Mouse (Mus musculus) hindbrain, embryonic 11.5 days (tissue): ENCODE data around the gene Plet1. TPM values are rescaled to one million over a fixed set of nuclear protein-coding genes. Genes with fewer than 3 reads are reported as not detected.

ENCODE experiments used
- ATAC-seq: fragments of 200-750 bp; cut with Nextera tagmentation; 2 replicates; pipeline ENCODE4 v1.8.0; 2017; ENCODE audit warnings: mild to moderate bottlenecking, moderate TSS enrichment, moderate library complexity; ENCODE audit not compliant: low FRiP score
- DNase-seq: peaks from one replicate; pipeline ENCODE4 v3.0.0-alpha.2; 2015; ENCODE audit warnings: low spot score
- H3K27ac ChIP-seq: fragments of 300-500 bp; sonication (generic); 2 replicates; pipeline ENCODE4 v1.5.1; 2014; ENCODE audit warnings: mild to moderate bottlenecking, low read depth, low read length
- H3K27me3 ChIP-seq: fragments of 300-500 bp; sonication (generic); 2 replicates; pipeline ENCODE4 v1.6.1; 2014; ENCODE audit warnings: mild to moderate bottlenecking, low read length, moderate library complexity, mixed read lengths; ENCODE audit not compliant: control insufficient read depth, insufficient read depth
- H3K36me3 ChIP-seq: fragments of 300-500 bp; sonication (generic); 2 replicates; pipeline ENCODE4 v1.6.1; 2014; ENCODE audit warnings: mild to moderate bottlenecking, low read length, moderate library complexity, mixed read lengths; ENCODE audit not compliant: control insufficient read depth, insufficient read depth
- H3K4me1 ChIP-seq: fragments of 300-500 bp; sonication (generic); replicated peaks from 2 replicates; pipeline ENCODE4 v1.6.1; 2014; ENCODE audit warnings: low read length, mixed read lengths; ENCODE audit not compliant: control insufficient read depth, insufficient read depth
- H3K4me2 ChIP-seq: fragments of 300-500 bp; sonication (generic); replicated peaks from 2 replicates; pipeline ENCODE4 v1.6.1; 2014; ENCODE audit warnings: mild to moderate bottlenecking, low read depth, low read length
- H3K4me3 ChIP-seq: fragments of 300-500 bp; sonication (generic); 2 replicates; pipeline ENCODE4 v1.5.1; 2014; ENCODE audit warnings: low read depth, low read length
- H3K9ac ChIP-seq: fragments of 300-500 bp; sonication (generic); 2 replicates; pipeline ENCODE4 v1.6.1; 2014; ENCODE audit warnings: low read depth, low read length
- H3K9me3 ChIP-seq: fragments of 300-500 bp; sonication (generic); 2 replicates; pipeline ENCODE4 v1.6.1; 2016; ENCODE audit warnings: low read length; ENCODE audit not compliant: control insufficient read depth
- WGBS: fragments of 180-500 bp; shearing (Covaris S2); extraction: QIAGEN DNeasy Blood & Tissue Kit; methylation state at CpG from one replicate; pipeline ENCODE4 v1.1.7; 2014; 5-methylcytosine and 5-hydroxymethylcytosine counted together
- polyA plus RNA-seq: library from polyadenylated mRNA; unstranded; fragments of >200 nt; fragmentation: Nextera tagmentation; extraction: Ambion mirVana; gene quantifications from 2 replicates; pipeline ENCODE4 v1.2.1, GENCODE M21; 2014

Gene Plet1
- polyA plus RNA-seq, 1 experiment from 2014 or later, result 0.59 TPM

DNA sequence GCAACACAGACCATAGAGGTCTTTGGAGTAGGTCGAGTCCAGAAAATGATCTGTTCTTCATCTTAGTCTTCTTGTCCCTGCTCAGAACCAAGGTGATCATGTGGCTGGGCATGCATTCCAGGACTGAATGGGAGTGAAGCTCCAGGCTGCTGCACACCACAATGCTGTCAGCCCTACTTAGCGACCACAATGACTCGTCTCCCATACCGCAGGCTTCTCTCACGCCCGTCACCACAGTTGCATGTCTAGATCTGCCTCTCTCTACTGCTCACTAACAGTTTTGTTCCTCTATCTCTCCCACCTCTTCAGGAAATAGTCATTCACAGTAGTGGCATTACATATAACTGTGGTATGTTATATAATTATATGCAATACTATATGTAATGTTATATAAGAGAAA, 26.4 kb downstream of the Plet1 start:
- 94% methylated on average over 6 of the region's 6 CpGs for WGBS
- Histone ChIP-seq H3K4me2 (no peak overlapping the region), H3K27ac (no peak overlapping the region), H3K4me3 (no peak overlapping the region), H3K4me1 (no peaks in the 10 kb centered on the region), H3K9me3 (no peaks in the 10 kb centered on the region), H3K9ac (no peak overlapping the region), H3K27me3 (no peaks in the 10 kb centered on the region), H3K36me3 (no peaks in the 10 kb centered on the region)
- DNase-seq (no peak), ATAC-seq (no peak)

DNA sequence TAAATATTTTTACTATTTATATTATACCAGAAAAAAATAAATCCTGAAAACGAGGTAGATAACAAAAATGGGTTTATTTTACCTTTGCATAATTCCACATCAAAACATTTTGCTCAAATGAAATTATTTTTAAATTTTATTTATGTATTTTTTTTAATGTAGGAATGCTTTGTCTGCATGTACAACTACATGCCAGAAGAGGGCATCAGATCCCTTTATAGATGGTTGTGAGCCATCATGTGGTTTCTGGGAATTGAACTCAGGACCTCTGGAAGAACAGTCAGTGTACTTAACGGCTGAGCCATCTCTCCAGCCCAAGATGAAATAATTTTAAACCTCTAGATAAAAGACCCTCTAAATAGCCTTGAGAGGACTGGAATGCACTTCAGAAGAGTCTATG, 27.2 kb downstream of the Plet1 start:
- no peaks in the 10 kb centered on the region for H3K9me3 ChIP-seq
- H3K4me1 ChIP-seq, result no peaks in the 10 kb centered on the region
- no peak overlapping the region for H3K27ac ChIP-seq
- no peak overlapping the region for H3K4me2 ChIP-seq
- no peaks in the 10 kb centered on the region for H3K27me3 ChIP-seq
- 73% methylated on average over 2 of the region's 2 CpGs for WGBS
- H3K4me3 ChIP-seq, result no peak overlapping the region
- no peak overlapping the region for H3K9ac ChIP-seq
- H3K36me3 ChIP-seq, result no peaks in the 10 kb centered on the region
- ATAC-seq (no peak), DNase-seq (no peak)

GRCm38 (mm10) chr9:50522574-50522973, 28.2 kb downstream of the Plet1 start:
- ATAC-seq, result no peak

GRCm38 (mm10) chr9:50524936-50525335, 30.6 kb downstream of the Plet1 start:
- ATAC-seq, result no peak
- Histone ChIP-seq H3K4me2 (no peak overlapping the region), H3K4me1 (no peaks in the 10 kb centered on the region), H3K9ac (no peak overlapping the region), H3K36me3 (no peaks in the 10 kb centered on the region), H3K9me3 (no peaks in the 10 kb centered on the region), H3K27ac (no peak overlapping the region), H3K4me3 (no peak overlapping the region), H3K27me3 (no peaks in the 10 kb centered on the region)
- DNase-seq, result no peak
- WGBS, result 90% methylated on average over 5 of the region's 5 CpGs

More at GRCm38 (mm10) chr9:50522574-50522973, 28.2 kb downstream of the Plet1 start:
- no peak overlapping the region for H3K4me2 ChIP-seq
- 90% methylated on average over 5 of the region's 5 CpGs for WGBS
- no peak overlapping the region for H3K27ac ChIP-seq
- no peaks in the 10 kb centered on the region for H3K27me3 ChIP-seq
- H3K9me3 ChIP-seq, result no peaks in the 10 kb centered on the region
- no peak overlapping the region for H3K4me3 ChIP-seq
- no peaks in the 10 kb centered on the region for H3K36me3 ChIP-seq
- H3K4me1 ChIP-seq, result no peaks in the 10 kb centered on the region
- H3K9ac ChIP-seq, result no peak overlapping the region
- DNase-seq, result no peak

DNA sequence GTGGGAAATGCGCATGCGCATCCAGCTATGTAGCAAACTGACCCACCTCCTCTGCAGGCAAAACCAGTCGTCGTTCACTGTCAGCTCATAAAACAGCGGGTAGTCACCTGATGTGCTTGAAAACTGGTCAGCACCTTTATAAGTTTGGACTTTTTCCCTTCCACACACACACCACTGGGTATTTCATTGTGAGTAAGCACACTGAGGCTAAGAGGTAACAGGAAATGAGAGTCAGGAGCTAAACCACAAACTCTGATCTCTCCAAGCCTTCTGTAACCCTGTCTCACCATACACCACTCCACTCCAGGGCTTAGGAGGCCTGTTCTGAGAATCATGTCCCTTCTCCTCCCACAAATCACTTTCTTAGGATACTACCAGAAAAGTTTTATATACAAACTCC, 31.3 kb downstream of the Plet1 start:
- no peak overlapping the region for H3K4me2 ChIP-seq
- H3K9me3 ChIP-seq, result no peaks in the 10 kb centered on the region
- no peaks in the 10 kb centered on the region for H3K36me3 ChIP-seq
- H3K4me3 ChIP-seq, result no peak overlapping the region
- ATAC-seq, result no peak
- no peak overlapping the region for H3K9ac ChIP-seq
- H3K27me3 ChIP-seq, result no peaks in the 10 kb centered on the region
- no peak overlapping the region for H3K27ac ChIP-seq
- no peaks in the 10 kb centered on the region for H3K4me1 ChIP-seq
- 78% methylated on average over 5 of the region's 5 CpGs for WGBS
- DNase-seq, result no peak

GRCm38 (mm10) chr9:50527860-50528259, 33.5 kb downstream of the Plet1 start:
- peak; percentile 52; the same call in 1 of the 2 replicates for ATAC-seq
- H3K4me1 ChIP-seq, result no peaks in the 10 kb centered on the region
- DNase-seq, result no peak
- H3K4me2 ChIP-seq, result peak overlapping the region; percentile 51
- no peaks in the 10 kb centered on the region for H3K36me3 ChIP-seq
- H3K9ac ChIP-seq, result peak overlapping the region; percentile 24; the same call in 1 of the 2 replicates
- WGBS, result 51% methylated on average over 7 of the region's 7 CpGs
- no peak overlapping the region for H3K27ac ChIP-seq
- peak overlapping the region; percentile 78 for H3K4me3 ChIP-seq
- no peaks in the 10 kb centered on the region for H3K27me3 ChIP-seq
- H3K9me3 ChIP-seq, result no peaks in the 10 kb centered on the region

- WGBS, result under 1% methylated on average over 54 of the region's 54 CpGs
- H3K27ac ChIP-seq, result 0 out of 2 replicates have a peak within 1 kb of the TSS, but pooled peaks have one; percentile 24
Observed at GRCm38 (mm10) chr9:50528293-50528892, 34.1 kb downstream of the Plet1 start, which contains the start of gene Pts. Gene Pts (minus strand): TSS chr9:50528724.

DNA sequence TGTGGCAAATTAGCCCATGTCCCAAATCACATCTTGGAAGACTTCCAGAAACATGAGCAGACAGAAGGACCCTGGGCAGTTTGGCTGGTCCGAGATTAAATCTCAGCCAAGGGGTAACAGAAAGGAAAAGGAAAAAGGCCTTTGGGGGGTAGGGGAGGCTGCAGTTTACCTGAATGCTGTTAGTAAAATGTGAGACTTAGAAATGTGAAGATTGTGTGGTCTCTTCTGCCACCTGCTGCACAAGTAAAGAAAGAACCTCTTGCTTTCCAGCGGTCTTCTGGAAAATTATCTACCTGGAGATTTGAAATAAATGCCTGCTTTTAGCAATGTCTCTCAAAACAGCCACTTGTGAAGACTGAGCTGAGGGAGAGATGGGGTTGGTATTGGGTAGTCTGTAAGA, 36.6 kb downstream of the Plet1 start:
- Histone ChIP-seq H3K4me1 (no peaks in the 10 kb centered on the region), H3K9me3 (no peaks in the 10 kb centered on the region), H3K27me3 (no peaks in the 10 kb centered on the region), H3K4me3 (no peak overlapping the region), H3K9ac (no peak overlapping the region), H3K4me2 (no peak overlapping the region), H3K27ac (no peak overlapping the region), H3K36me3 (no peaks in the 10 kb centered on the region)
- DNase-seq (no peak), ATAC-seq (no peak)
- WGBS, result 38% methylated on average over 2 of the region's 2 CpGs

More at GRCm38 (mm10) chr9:50528293-50528892, 34.1 kb downstream of the Plet1 start, which contains the start of gene Pts:
- H3K4me1 ChIP-seq, result no peaks in the 10 kb centered on the region
- no peaks in the 10 kb centered on the region for H3K9me3 ChIP-seq
- peak within 1 kb of the TSS; percentile 78 for H3K4me3 ChIP-seq
- H3K4me2 ChIP-seq, result peak within 1 kb of the TSS; percentile 51
- ATAC-seq (peak; percentile 99), DNase-seq (peak; percentile 99)
- no peaks in the 10 kb centered on the region for H3K27me3 ChIP-seq
- H3K36me3 ChIP-seq, result no peaks in the 10 kb centered on the region
- H3K9ac ChIP-seq, result peak within 1 kb of the TSS; percentile 85

DNA sequence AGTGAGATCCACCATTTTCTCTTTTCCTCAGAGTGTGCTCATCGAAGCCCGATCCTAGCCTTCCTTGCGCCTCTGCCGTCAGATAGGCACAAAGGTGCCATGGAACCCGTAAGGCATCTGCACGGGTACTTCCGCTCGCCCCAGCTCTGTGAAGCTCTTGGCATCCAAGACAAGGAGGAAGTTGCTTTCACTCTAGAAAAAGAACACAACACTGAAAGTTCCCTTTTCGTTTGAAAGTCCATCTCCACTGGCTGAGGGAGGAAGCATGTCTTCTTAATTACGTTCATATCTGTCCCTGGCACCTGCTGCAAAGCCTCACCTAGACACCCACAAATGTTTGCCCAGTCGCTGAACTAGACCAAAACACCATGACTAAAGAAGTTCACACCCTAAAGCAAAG, 39.0 kb downstream of the Plet1 start:
- H3K27ac ChIP-seq, result no peak overlapping the region
- 86% methylated on average over 11 of the region's 11 CpGs for WGBS
- H3K4me1 ChIP-seq, result no peaks in the 10 kb centered on the region
- DNase-seq, result no peak
- no peak overlapping the region for H3K9ac ChIP-seq
- H3K27me3 ChIP-seq, result no peaks in the 10 kb centered on the region
- no peak overlapping the region for H3K4me3 ChIP-seq
- no peaks in the 10 kb centered on the region for H3K36me3 ChIP-seq
- H3K4me2 ChIP-seq, result no peak overlapping the region
- no peaks in the 10 kb centered on the region for H3K9me3 ChIP-seq
- no peak for ATAC-seq
